Mouse (Mus musculus) ES-Bruce4 (cell line): ENCODE results near the gene Ddx3x. TPM values are rescaled to one million over a fixed set of nuclear protein-coding genes. Genes with fewer than 3 reads are reported as not detected.

ENCODE experiments used
- H3K27ac ChIP-seq: 2 replicates; pipeline ENCODE4 v1.5.1; 2012; ENCODE audit warnings: low read length, inconsistent platforms; ENCODE audit not compliant: insufficient read depth
- H3K27me3 ChIP-seq: 2 replicates; pipeline ENCODE4 v1.6.1; 2012; ENCODE audit warnings: mild to moderate bottlenecking, low read length, inconsistent platforms; ENCODE audit not compliant: control insufficient read depth, poor library complexity, insufficient read depth, severe bottlenecking
- H3K36me3 ChIP-seq: 2 replicates; pipeline ENCODE4 v1.6.1; 2012; ENCODE audit warnings: inconsistent platforms, mild to moderate bottlenecking, low read length, moderate library complexity; ENCODE audit not compliant: control insufficient read depth, poor library complexity, insufficient read depth, severe bottlenecking
- H3K4me1 ChIP-seq: one replicate; pipeline ENCODE4 v1.8.1; 2011; ENCODE audit warnings: low read length; ENCODE audit not compliant: control insufficient read depth, insufficient read depth
- H3K4me3 ChIP-seq: 2 replicates; pipeline ENCODE4 v1.5.1; 2011; ENCODE audit warnings: low read depth, mild to moderate bottlenecking, low read length
- H3K9ac ChIP-seq: 2 replicates; pipeline ENCODE4 v1.6.1; 2012; ENCODE audit warnings: low read depth, mild to moderate bottlenecking, inconsistent platforms; ENCODE audit not compliant: poor library complexity, severe bottlenecking
- H3K9me3 ChIP-seq: replicated peaks from 2 replicates; pipeline ENCODE4 v1.6.1; 2012; ENCODE audit warnings: mild to moderate bottlenecking, low read length, inconsistent platforms; ENCODE audit not compliant: control insufficient read depth, poor library complexity, insufficient read depth, severe bottlenecking
- CTCF ChIP-seq: IDR thresholded peaks from one replicate; pipeline ENCODE4 v1.8.1; 2011; ENCODE audit warnings: low read depth, low read length
- EP300 ChIP-seq: IDR thresholded peaks from 2 replicates; pipeline ENCODE4 v1.6.1; 2011; ENCODE audit warnings: low read depth, low read length; ENCODE audit not compliant: insufficient read depth
- POLR2A ChIP-seq: IDR thresholded peaks from one replicate; pipeline ENCODE4 v1.8.1; 2011; ENCODE audit warnings: low read length; ENCODE audit not compliant: insufficient read depth
- polyA plus RNA-seq: library from polyadenylated mRNA; stranded (reverse); fragments of >200 nt; gene quantifications from 2 replicates; pipeline ENCODE4 v1.2.4, GENCODE M21; 2011; ENCODE audit warnings: low read depth; ENCODE audit not compliant: missing spikeins, insufficient read depth, insufficient read length

Ddx3x gene
- polyA plus RNA-seq, 1 experiment: 486 TPM

GRCm38 (mm10) chrX:13278996-13279395 is 1.8 kb upstream of the Ddx3x start:
- no peak overlapping the region; the same call in 1 of the 2 replicates for H3K27ac ChIP-seq

GRCm38 (mm10) chrX:13280037-13280408 is 747 bp upstream of the Ddx3x start:
- Histone ChIP-seq H3K9me3 (no peaks in the 10 kb centered on the region), H3K36me3 (peaks cover 12% of the 10 kb centered on the region), H3K4me1 (peaks cover 1% of the 10 kb centered on the region), H3K27me3 (no peaks in the 10 kb centered on the region), H3K4me3 (peak overlapping the region; percentile 87), H3K27ac (peak overlapping the region; percentile 68), H3K9ac (peak overlapping the region; percentile 99)
- TF ChIP-seq EP300 (no peak), POLR2A (no peak)

More at GRCm38 (mm10) chrX:13278996-13279395, 1.8 kb upstream of the Ddx3x start:
- H3K36me3 ChIP-seq: peaks cover 6% of the 10 kb centered on the region
- no peaks in the 10 kb centered on the region for H3K27me3 ChIP-seq
- TF ChIP-seq POLR2A (no peak), EP300 (no peak), CTCF (no peak)
- H3K9ac ChIP-seq: no peak overlapping the region; the same call in 1 of the 2 replicates
- no peaks in the 10 kb centered on the region for H3K9me3 ChIP-seq
- peaks cover 1% of the 10 kb centered on the region for H3K4me1 ChIP-seq
- H3K4me3 ChIP-seq: no peak overlapping the region

- Histone ChIP-seq H3K9ac (peak overlapping the region; percentile 99), H3K9me3 (no peaks in the 10 kb centered on the region), H3K27me3 (no peaks in the 10 kb centered on the region), H3K27ac (peak overlapping the region; percentile 97), H3K4me1 (peaks cover 1% of the 10 kb centered on the region), H3K36me3 (peaks cover 24% of the 10 kb centered on the region), H3K4me3 (peak overlapping the region; percentile 100)
- no peak for TF ChIP-seq POLR2A
Observed at GRCm38 (mm10) chrX:13281329-13282088, 739 bp downstream of the Ddx3x start.

GRCm38 (mm10) chrX:13282089-13282850 is 1.5 kb downstream of the Ddx3x start:
- TF ChIP-seq EP300: no peak
- TF ChIP-seq CTCF: no peak
- no peak for TF ChIP-seq POLR2A
- Histone ChIP-seq H3K27ac (peak overlapping the region; percentile 92), H3K4me3 (peak overlapping the region; percentile 100), H3K9me3 (no peaks in the 10 kb centered on the region), H3K27me3 (no peaks in the 10 kb centered on the region), H3K4me1 (peaks cover 1% of the 10 kb centered on the region), H3K9ac (peak overlapping the region; percentile 99), H3K36me3 (peaks cover 28% of the 10 kb centered on the region)

- no peaks in the 10 kb centered on the region for H3K4me1 ChIP-seq
- H3K27ac ChIP-seq: no peak overlapping the region
- H3K36me3 ChIP-seq: peaks cover 56% of the 10 kb centered on the region
- no peaks in the 10 kb centered on the region for H3K27me3 ChIP-seq
- no peak overlapping the region for H3K4me3 ChIP-seq
- TF ChIP-seq EP300 (no peak), CTCF (no peak), POLR2A (no peak)
- H3K9ac ChIP-seq: no peak overlapping the region
- no peaks in the 10 kb centered on the region for H3K9me3 ChIP-seq
Observed at GRCm38 (mm10) chrX:13285772-13286171, 5.0 kb downstream of the Ddx3x start.
